Mouse (Mus musculus): ENCODE measurements around the gene Dek. TPM values are rescaled to one million over a fixed set of nuclear protein-coding genes. Genes with fewer than 3 reads are reported as not detected.

Dek gene
- 9.5 and 10.2 TPM in 2 replicates for polyA plus RNA-seq (2012; rRNA removed)

GRCm38 (mm10) chr13:47105711-47106579 is at the start of gene Dek:
TSS of gene Dek (minus strand) at chr13:47106201.
- peak; percentile 64 for DNase-seq (ENCODE audit: low read depth, low spot score)
- whole genome bisulfite sequencing = under 1% methylated on average over 126 of the region's 129 CpGs

- 64% methylated on average over 4 of the region's 4 CpGs for WGBS
- DNase-seq (ENCODE audit: low read depth, low spot score) = no peak
These were observed 48.9 kb upstream of the Dek start for GRCm38 (mm10) chr13:47154866-47155265.

- DNase-seq (ENCODE audit: low read depth, low spot score) = no peak
- WGBS = 64% methylated on average over 5 of the region's 5 CpGs
These were observed 47.2 kb upstream of the Dek start for GRCm38 (mm10) chr13:47153206-47153605.

- DNase-seq (ENCODE audit: low read depth, low spot score) = peak; percentile 27
These were observed 46.4 kb upstream of the Dek start for GRCm38 (mm10) chr13:47152390-47152789.

GRCm38 (mm10) chr13:47151060-47151459 is 45.1 kb upstream of the Dek start:
- no peak for DNase-seq (ENCODE audit: low read depth, low spot score)
- WGBS = 91% methylated on average over 14 of the region's 14 CpGs

More at GRCm38 (mm10) chr13:47152390-47152789, 46.4 kb upstream of the Dek start:
- WGBS = 35% methylated on average over 7 of the region's 7 CpGs

- DNase-seq (ENCODE audit: low read depth, low spot score) = no peak
- WGBS = 75% methylated on average over 10 of the region's 10 CpGs
These were observed 44.0 kb upstream of the Dek start for GRCm38 (mm10) chr13:47149993-47150392.

- 68% methylated on average over 11 of the region's 11 CpGs for WGBS
- DNase-seq (ENCODE audit: low read depth, low spot score) = no peak
These were observed 42.6 kb upstream of the Dek start for GRCm38 (mm10) chr13:47148573-47148972.

- no peak for DNase-seq (ENCODE audit: low read depth, low spot score)
- WGBS = 54% methylated on average over 7 of the region's 7 CpGs
These were observed 40.4 kb upstream of the Dek start for GRCm38 (mm10) chr13:47146388-47146787.

- no peak for DNase-seq (ENCODE audit: low read depth, low spot score)
- 52% methylated on average over 9 of the region's 9 CpGs for WGBS
These were observed 39.9 kb upstream of the Dek start for GRCm38 (mm10) chr13:47145939-47146338.

- WGBS = 59% methylated on average over 6 of the region's 6 CpGs
- DNase-seq (ENCODE audit: low read depth, low spot score) = no peak
These were observed 36.8 kb upstream of the Dek start for GRCm38 (mm10) chr13:47142764-47143163.

GRCm38 (mm10) chr13:47135741-47136140 is 29.7 kb upstream of the Dek start:
- no peak for DNase-seq (ENCODE audit: low read depth, low spot score)
- 76% methylated on average over 7 of the region's 7 CpGs for WGBS

- DNase-seq (ENCODE audit: low read depth, low spot score) = no peak
- 93% methylated on average over 7 of the region's 7 CpGs for WGBS
These were observed 28.8 kb upstream of the Dek start for GRCm38 (mm10) chr13:47134836-47135235.

- no peak for DNase-seq (ENCODE audit: low read depth, low spot score)
- 72% methylated on average over 8 of the region's 8 CpGs for WGBS
These were observed 27.1 kb upstream of the Dek start for GRCm38 (mm10) chr13:47133058-47133457.

- DNase-seq (ENCODE audit: low read depth, low spot score) = no peak
- WGBS = 65% methylated on average over 4 of the region's 4 CpGs
These were observed 23.1 kb upstream of the Dek start for GRCm38 (mm10) chr13:47129090-47129489.

GRCm38 (mm10) chr13:47125595-47125994 is 19.6 kb upstream of the Dek start:
- WGBS = 77% methylated on average over 5 of the region's 5 CpGs
- no peak for DNase-seq (ENCODE audit: low read depth, low spot score)

- no peak for DNase-seq (ENCODE audit: low read depth, low spot score)
- 85% methylated on average over 6 of the region's 6 CpGs for WGBS
These were observed 19.0 kb upstream of the Dek start for GRCm38 (mm10) chr13:47124986-47125385.

- no peak for DNase-seq (ENCODE audit: low read depth, low spot score)
- 52% methylated on average over 3 of the region's 3 CpGs for WGBS
These were observed 18.4 kb upstream of the Dek start for GRCm38 (mm10) chr13:47124449-47124848.

GRCm38 (mm10) chr13:47122537-47123430 is 16.8 kb upstream of the Dek start, which contains the start of gene Rnf144b:
TSS of gene Rnf144b (plus strand) at chr13:47122656.
- WGBS = 2% methylated on average over 55 of the region's 55 CpGs
- no peak for DNase-seq (ENCODE audit: low read depth, low spot score)

GRCm38 (mm10) chr13:47121333-47121889 is 15.4 kb upstream of the Dek start:
- DNase-seq (ENCODE audit: low read depth, low spot score) = no peak
- 51% methylated on average over 12 of the region's 12 CpGs for WGBS

GRCm38 (mm10) chr13:47116000-47116399 is 10.0 kb upstream of the Dek start:
- 77% methylated on average over 3 of the region's 3 CpGs for WGBS
- DNase-seq (ENCODE audit: low read depth, low spot score) = no peak

Measured in large intestine, adult 2 months (tissue).